Mouse (Mus musculus): ENCODE results near the gene Ate1. TPM values are rescaled to one million over a fixed set of nuclear protein-coding genes. Genes with fewer than 3 reads are reported as not detected.
A peak's percentile ranks its signal among the peaks of the same experiment; 100 is the strongest.

Ate1 gene
- total and polyA plus RNA-seq, 2 experiments from 2014 or later, result 50.8 to 97.7 TPM

GRCm38 (mm10) chr7:130555597-130555996 is 35.4 kb upstream of the Ate1 start:
- ATAC-seq (no peak), DNase-seq (no peak)
- no peaks in the 10 kb centered on the region for H3K9me3 ChIP-seq (ENCODE audit: low read length)
- H3K4me3 ChIP-seq (ENCODE audit: low read depth, low read length), result no peak overlapping the region
- no peak overlapping the region for H3K4me2 ChIP-seq (ENCODE audit: low read depth)
- H3K27ac ChIP-seq (ENCODE audit: low read depth, low read length), result no peak overlapping the region
- WGBS, result 19% methylated on average over 5 of the region's 5 CpGs
- no peak overlapping the region for H3K9ac ChIP-seq
- TF ChIP-seq CTCF (IDR thresholded peaks at IDR 0.05; ENCODE audit: low read depth), result no peak
- H3K4me1 ChIP-seq (ENCODE audit: insufficient read depth), result no peaks in the 10 kb centered on the region
- no peaks in the 10 kb centered on the region for H3K27me3 ChIP-seq (ENCODE audit: insufficient read depth, low read length)
- no peaks in the 10 kb centered on the region for H3K36me3 ChIP-seq (ENCODE audit: insufficient read depth)

- Histone ChIP-seq H3K9me3 (ENCODE audit: low read length) (no peaks in the 10 kb centered on the region), H3K4me2 (ENCODE audit: low read depth) (no peak overlapping the region), H3K27ac (ENCODE audit: low read depth, low read length) (no peak overlapping the region), H3K4me1 (ENCODE audit: insufficient read depth) (no peaks in the 10 kb centered on the region), H3K36me3 (ENCODE audit: insufficient read depth) (no peaks in the 10 kb centered on the region), H3K9ac (no peak overlapping the region), H3K27me3 (ENCODE audit: insufficient read depth, low read length) (no peaks in the 10 kb centered on the region), H3K4me3 (ENCODE audit: low read depth, low read length) (no peak overlapping the region)
- DNase-seq, result no peak
- TF ChIP-seq CTCF (IDR thresholded peaks at IDR 0.05; ENCODE audit: low read depth), result no peak
- ATAC-seq, result no peak
- 43% methylated on average over 4 of the region's 4 CpGs for WGBS
These were observed 33.2 kb upstream of the Ate1 start for GRCm38 (mm10) chr7:130553321-130553720.

DNA sequence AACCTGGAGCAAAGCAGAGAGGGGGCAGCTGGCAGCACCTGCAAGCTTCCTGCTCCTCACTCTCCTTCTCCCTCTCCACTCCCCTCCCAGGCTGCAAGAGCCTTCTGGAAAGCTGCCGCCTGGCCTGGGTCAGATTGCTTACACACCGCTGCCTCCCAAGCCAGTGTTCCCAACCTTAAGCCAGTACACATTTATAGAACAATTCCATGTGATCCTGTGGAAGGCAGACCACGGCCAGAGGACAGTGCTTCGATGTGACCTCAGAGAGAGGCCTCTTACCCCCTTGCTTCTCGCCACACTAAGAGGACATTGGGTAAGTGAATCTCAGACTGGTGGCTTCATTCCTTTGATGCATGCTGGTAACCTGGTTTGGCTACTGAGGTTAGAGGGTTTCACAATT is 32.6 kb upstream of the Ate1 start:
- Histone ChIP-seq H3K9ac (no peak overlapping the region), H3K4me3 (ENCODE audit: low read depth, low read length) (no peak overlapping the region), H3K9me3 (ENCODE audit: low read length) (no peaks in the 10 kb centered on the region), H3K4me1 (ENCODE audit: insufficient read depth) (no peaks in the 10 kb centered on the region), H3K4me2 (ENCODE audit: low read depth) (no peak overlapping the region), H3K27ac (ENCODE audit: low read depth, low read length) (no peak overlapping the region), H3K36me3 (ENCODE audit: insufficient read depth) (no peaks in the 10 kb centered on the region), H3K27me3 (ENCODE audit: insufficient read depth, low read length) (no peaks in the 10 kb centered on the region)
- DNase-seq, result no peak
- TF ChIP-seq CTCF (IDR thresholded peaks at IDR 0.05; ENCODE audit: low read depth), result no peak
- no peak for ATAC-seq
- WGBS, result 53% methylated on average over 5 of the region's 5 CpGs

DNA sequence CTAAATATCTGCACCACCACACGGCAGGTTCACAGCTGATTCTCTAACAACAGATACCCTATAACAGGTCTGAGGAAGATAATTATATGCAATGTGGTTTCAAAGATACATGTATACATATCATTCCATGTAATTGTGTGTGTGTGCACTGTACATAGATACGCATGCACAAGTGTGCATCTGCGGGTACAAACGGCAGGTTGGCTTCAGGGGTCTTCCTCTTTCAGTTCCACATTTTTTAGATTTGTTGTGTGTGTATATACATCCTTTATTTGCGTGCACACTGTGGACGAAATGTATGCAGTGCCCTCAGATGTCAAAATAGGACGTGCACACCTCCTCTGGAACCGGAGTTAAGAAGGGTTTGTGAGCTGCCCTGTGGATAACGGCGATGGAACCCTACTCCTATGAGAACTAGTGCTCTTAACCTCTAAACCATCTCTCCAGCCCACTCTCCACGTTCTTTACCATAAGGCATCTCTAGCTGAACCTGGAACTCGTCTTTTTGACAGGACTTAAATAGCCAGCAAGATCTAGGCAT is 27.5 kb upstream of the Ate1 start:
- ATAC-seq (0 out of 2 replicates have a peak, but pooled peaks have one; percentile 1), DNase-seq (no peak)
- no peaks in the 10 kb centered on the region for H3K9me3 ChIP-seq (ENCODE audit: low read length)
- H3K27me3 ChIP-seq (ENCODE audit: insufficient read depth, low read length), result no peaks in the 10 kb centered on the region
- peaks cover 4% of the 10 kb centered on the region for H3K4me1 ChIP-seq (ENCODE audit: insufficient read depth)
- no peak for TF ChIP-seq CTCF (IDR thresholded peaks at IDR 0.05; ENCODE audit: low read depth)
- no peak overlapping the region for H3K27ac ChIP-seq (ENCODE audit: low read depth, low read length)
- no peaks in the 10 kb centered on the region for H3K36me3 ChIP-seq (ENCODE audit: insufficient read depth)
- WGBS, result 87% methylated on average over 12 of the region's 12 CpGs
- no peak overlapping the region for H3K9ac ChIP-seq
- H3K4me3 ChIP-seq (ENCODE audit: low read depth, low read length), result 0 out of 2 replicates have a peak overlapping the region, but pooled peaks have one; percentile 91
- no peak overlapping the region for H3K4me2 ChIP-seq (ENCODE audit: low read depth)

GRCm38 (mm10) chr7:130546791-130547484 is 26.8 kb upstream of the Ate1 start:
- no peaks in the 10 kb centered on the region for H3K27me3 ChIP-seq (ENCODE audit: insufficient read depth, low read length)
- no peaks in the 10 kb centered on the region for H3K36me3 ChIP-seq (ENCODE audit: insufficient read depth)
- peak overlapping the region; percentile 91 for H3K4me3 ChIP-seq (ENCODE audit: low read depth, low read length)
- DNase-seq, result peak; percentile 94
- TF ChIP-seq CTCF (IDR thresholded peaks at IDR 0.05; ENCODE audit: low read depth), result peak; percentile 90
- peak overlapping the region; percentile 73 for H3K4me2 ChIP-seq (ENCODE audit: low read depth)
- ATAC-seq, result peak; percentile 98
- H3K27ac ChIP-seq (ENCODE audit: low read depth, low read length), result peak overlapping the region; percentile 93
- peaks cover 4% of the 10 kb centered on the region for H3K4me1 ChIP-seq (ENCODE audit: insufficient read depth)
- peak overlapping the region; percentile 72 for H3K9ac ChIP-seq
- 2% methylated on average over 84 of the region's 84 CpGs for WGBS
- H3K9me3 ChIP-seq (ENCODE audit: low read length), result no peaks in the 10 kb centered on the region

DNA sequence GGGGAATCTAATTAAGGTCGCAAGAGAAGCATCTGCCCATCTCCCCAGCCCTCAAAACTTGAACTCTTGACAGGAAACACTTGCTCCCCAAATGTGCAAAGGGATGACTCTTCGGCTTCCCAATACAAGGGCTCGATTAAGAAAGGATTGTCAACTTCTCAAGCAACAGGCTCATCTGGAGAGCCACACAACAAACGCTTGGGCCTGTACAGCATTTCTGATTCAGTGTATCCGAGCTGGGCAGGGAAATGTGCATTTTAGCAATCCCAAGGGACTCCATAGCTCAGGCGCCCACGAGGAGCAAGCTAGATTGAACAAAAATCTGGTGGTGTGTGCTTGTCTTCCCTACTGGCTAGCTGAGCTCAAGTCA is 26.2 kb upstream of the Ate1 start:
- Histone ChIP-seq H3K9ac (peak overlapping the region; percentile 72), H3K4me1 (ENCODE audit: insufficient read depth) (peaks cover 4% of the 10 kb centered on the region), H3K4me3 (ENCODE audit: low read depth, low read length) (peak overlapping the region; percentile 91), H3K36me3 (ENCODE audit: insufficient read depth) (no peaks in the 10 kb centered on the region), H3K9me3 (ENCODE audit: low read length) (no peaks in the 10 kb centered on the region), H3K27me3 (ENCODE audit: insufficient read depth, low read length) (no peaks in the 10 kb centered on the region), H3K4me2 (ENCODE audit: low read depth) (peak overlapping the region; percentile 73), H3K27ac (ENCODE audit: low read depth, low read length) (peak overlapping the region; percentile 93)
- 4% methylated on average over 7 of the region's 7 CpGs for WGBS
- TF ChIP-seq CTCF (IDR thresholded peaks at IDR 0.05; ENCODE audit: low read depth), result no peak
- no peak for ATAC-seq
- DNase-seq, result no peak

GRCm38 (mm10) chr7:130545893-130546292 is 25.7 kb upstream of the Ate1 start:
- H3K27me3 ChIP-seq (ENCODE audit: insufficient read depth, low read length), result no peaks in the 10 kb centered on the region
- peak overlapping the region; percentile 72 for H3K9ac ChIP-seq
- no peaks in the 10 kb centered on the region for H3K9me3 ChIP-seq (ENCODE audit: low read length)
- peaks cover 4% of the 10 kb centered on the region for H3K4me1 ChIP-seq (ENCODE audit: insufficient read depth)
- peak overlapping the region; percentile 73 for H3K4me2 ChIP-seq (ENCODE audit: low read depth)
- H3K4me3 ChIP-seq (ENCODE audit: low read depth, low read length), result peak overlapping the region; percentile 91
- no peaks in the 10 kb centered on the region for H3K36me3 ChIP-seq (ENCODE audit: insufficient read depth)
- H3K27ac ChIP-seq (ENCODE audit: low read depth, low read length), result no peak overlapping the region
- DNase-seq (no peak), ATAC-seq (no peak)
- 46% methylated on average over 3 of the region's 3 CpGs for WGBS
- TF ChIP-seq CTCF (IDR thresholded peaks at IDR 0.05; ENCODE audit: low read depth), result no peak
